Comparison of ENCODE assay signal across 8 mouse cellular contexts in the genomic region with DNA sequence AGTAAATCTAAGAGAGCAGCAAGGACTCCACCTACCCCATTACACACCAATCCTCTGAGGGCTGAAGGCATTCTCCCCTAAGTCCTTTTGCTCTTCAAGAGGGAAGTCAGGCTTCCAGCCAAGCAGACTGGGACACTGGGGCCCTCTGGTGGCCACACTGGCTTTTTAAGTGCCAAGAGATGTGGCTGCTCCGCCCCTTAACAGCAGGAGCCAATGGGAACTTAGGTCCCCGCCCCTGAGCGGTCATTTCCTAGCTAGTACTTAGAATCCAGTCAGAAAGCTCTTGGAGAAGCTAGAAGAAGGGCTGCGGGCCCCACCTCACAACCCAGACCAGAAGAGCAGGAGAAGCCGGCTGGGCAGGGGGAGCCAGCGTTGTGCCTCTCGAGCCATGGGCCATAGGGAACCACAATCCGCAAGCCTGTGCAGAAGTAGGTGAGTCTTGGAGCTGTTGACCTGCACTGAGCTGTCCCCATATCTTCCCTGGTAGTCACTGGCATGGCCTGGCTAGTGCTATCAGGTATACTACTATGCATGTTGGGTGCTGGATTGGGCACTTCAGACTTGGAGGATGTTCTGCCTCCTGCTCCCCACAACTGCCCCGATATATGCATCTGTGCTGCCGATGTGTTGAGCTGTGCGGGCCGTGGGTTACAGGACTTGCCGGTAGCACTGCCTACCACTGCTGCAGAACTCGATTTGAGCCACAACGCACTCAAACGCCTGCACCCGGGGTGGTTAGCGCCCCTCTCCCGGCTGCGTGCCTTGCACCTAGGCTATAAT. TPM values are rescaled to one million over a fixed set of nuclear protein-coding genes. Genes with fewer than 3 reads are reported as not detected.
DNase-seq lines count a peak whose midpoint lies in the region; ATAC-seq and TF ChIP-seq lines count a peak whose summit lies in the region.

Gene Amigo3, plus strand, starts transcription at position 275 of the 780 bp plus-strand sequence.

- no peak within 1 kb of the TSS for H3K4me3 ChIP-seq in cortical plate, adult 2 months (ENCODE audit: insufficient read depth, low read length)
- peak within 1 kb of the TSS; percentile 91 for H3K4me3 ChIP-seq in megakaryocyte, embryonic 14.5 days (replicated peaks)

- H3K36me3 ChIP-seq in megakaryocyte, embryonic 14.5 days (replicated peaks; ENCODE audit: low read length), result peaks cover 83% of the 10 kb centered on the region

- TF ChIP-seq CTCF in cortical plate, adult 2 months (IDR thresholded peaks at IDR 0.05; ENCODE audit: extremely low read depth, insufficient read depth, low read length), result peak; percentile 80

- peak; percentile 54 for ATAC-seq in activated CD4-positive, CD25-positive, alpha-beta regulatory T cell, adult 4 months

- 0 out of 2 replicates have a peak, but pooled peaks cover 4% of the 10 kb centered on the region for H3K4me1 ChIP-seq in cortical plate, adult 2 months (ENCODE audit: control insufficient read depth, insufficient read depth, low read length)
- peaks cover 90% of the 10 kb centered on the region for H3K4me1 ChIP-seq in megakaryocyte, embryonic 14.5 days

- peak; percentile 54 for TF ChIP-seq POLR2A in cortical plate, adult 2 months (IDR thresholded peaks at IDR 0.05; ENCODE audit: extremely low read depth, insufficient read depth, low read length)

- H3K27me3 ChIP-seq in megakaryocyte, embryonic 14.5 days (replicated peaks), result no peaks in the 10 kb centered on the region

- peak; percentile 97 to 98 for DNase-seq in gastrocnemius, adult 8-10 months (ENCODE audit: low spot score in 2 of 2)
- peak; percentile 92 for DNase-seq in hindlimb bud, embryonic 11.5 days (ENCODE audit: extremely low spot score, low read depth, low spot score)
- peak; percentile 92 to 98 for DNase-seq in left cerebral cortex, adult 8-10 months (ENCODE audit: low spot score in 2 of 2)
- peak; percentile 97 for DNase-seq in right cerebral cortex, postnatal 10 days (ENCODE audit: low spot score in 2 of 2)
- peak; percentile 96 for DNase-seq in urinary bladder, postnatal 25 days (ENCODE audit: low spot score)

- H3K9me3 ChIP-seq in megakaryocyte, embryonic 14.5 days, result no peaks in the 10 kb centered on the region

- no peak within 1 kb of the TSS for H3K27ac ChIP-seq in cortical plate, adult 2 months (ENCODE audit: insufficient read depth, low read length)

RNA-seq across cellular contexts. Expression of gene Amigo3, which starts in this region (rescaled TPM):
- polyA plus RNA-seq in activated CD4-positive, CD25-positive, alpha-beta regulatory T cell, adult 4 months (2017; shearing (Covaris generic)), result 1 to 10 TPM; 1.3 to 3.3 TPM
- polyA plus RNA-seq in cortical plate, adult 2 months (2012; rRNA removed), result 1.6 and 1.7 TPM in 2 replicates
- total RNA-seq in gastrocnemius, adult 8-10 months (2022), result 1 to 10 TPM in 3 of 4 experiments, under 1 TPM in 1; 0.80 to 2.2 (median 1.5) TPM
- 1 to 10 TPM in 2 of 4 experiments, under 1 TPM in 2; 0.70 to 1.3 (median 1.0) TPM for total RNA-seq in left cerebral cortex, adult 8-10 months (2022)
- polyA plus RNA-seq in megakaryocyte, embryonic 14.5 days (2012; ENCODE audit: insufficient read depth, low replicate concordance), result 0.65 and 1.0 TPM in 2 replicates
